Mouse (Mus musculus) forebrain, embryonic 12.5 days (tissue): Measurements from ENCODE around the gene Nxpe4. TPM values are rescaled to one million over a fixed set of nuclear protein-coding genes. Genes with fewer than 3 reads are reported as not detected.
"Not testable (repeated sequence)": the region's sequence is repeated elsewhere in the genome, so short reads cannot be mapped to it uniquely, and the experiment has no call there.

Experiments
- ATAC-seq: fragments of 200-750 bp; cut with Nextera tagmentation; 2 replicates; pipeline ENCODE4 v1.8.0; 2017; ENCODE audit warnings: moderate TSS enrichment; ENCODE audit not compliant: low FRiP score
- H3K27ac ChIP-seq: fragments of 300-500 bp; sonication (generic); 2 replicates; pipeline ENCODE4 v1.5.1; 2016; ENCODE audit warnings: mild to moderate bottlenecking
- H3K27me3 ChIP-seq: fragments of 300-500 bp; sonication (generic); 2 replicates; pipeline ENCODE4 v1.6.1; 2016; ENCODE audit warnings: mild to moderate bottlenecking
- H3K36me3 ChIP-seq: fragments of 300-500 bp; sonication (generic); replicated peaks from 2 replicates; pipeline ENCODE4 v1.6.1; 2016; ENCODE audit warnings: mild to moderate bottlenecking
- H3K4me1 ChIP-seq: fragments of 300-500 bp; sonication (generic); 2 replicates; pipeline ENCODE4 v1.6.1; 2016
- H3K4me2 ChIP-seq: fragments of 300-500 bp; sonication (generic); 2 replicates; pipeline ENCODE4 v1.6.1; 2016; ENCODE audit warnings: mild to moderate bottlenecking, moderate library complexity
- H3K4me3 ChIP-seq: fragments of 300-500 bp; sonication (generic); replicated peaks from 2 replicates; pipeline ENCODE4 v1.5.1; 2016; ENCODE audit warnings: mild to moderate bottlenecking
- H3K9ac ChIP-seq: fragments of 300-500 bp; sonication (generic); 2 replicates; pipeline ENCODE4 v1.6.1; 2016; ENCODE audit warnings: mild to moderate bottlenecking
- H3K9me3 ChIP-seq: fragments of 300-500 bp; sonication (generic); 2 replicates; pipeline ENCODE4 v1.6.1; 2016
- WGBS: fragments of 180-500 bp; shearing (Covaris S2); methylation state at CpG from one replicate; pipeline ENCODE4 v1.1.7; 2016; 5-methylcytosine and 5-hydroxymethylcytosine counted together
- polyA plus RNA-seq: library from polyadenylated mRNA; unstranded; fragments of >200 nt; fragmentation: Nextera tagmentation; extraction: Ambion mirVana; gene quantifications from 2 replicates; pipeline ENCODE4 v1.2.1, GENCODE M21; 2016

Gene Nxpe4
- polyA plus RNA-seq, 1 experiment from 2014 or later = 7.5 TPM

- no peaks in the 10 kb centered on the region for H3K4me1 ChIP-seq
- ATAC-seq = no peak
- no peaks in the 10 kb centered on the region for H3K9me3 ChIP-seq
- no peak overlapping the region for H3K27ac ChIP-seq
- no peaks in the 10 kb centered on the region for H3K27me3 ChIP-seq
- 92% methylated on average over 8 of the region's 8 CpGs for WGBS
- no peak overlapping the region for H3K4me3 ChIP-seq
- no peak overlapping the region for H3K4me2 ChIP-seq
- no peaks in the 10 kb centered on the region for H3K36me3 ChIP-seq
- H3K9ac ChIP-seq = no peak overlapping the region
These were observed 122.4 kb downstream of the Nxpe4 start for GRCm38 (mm10) chr9:48284221-48284620.

DNA sequence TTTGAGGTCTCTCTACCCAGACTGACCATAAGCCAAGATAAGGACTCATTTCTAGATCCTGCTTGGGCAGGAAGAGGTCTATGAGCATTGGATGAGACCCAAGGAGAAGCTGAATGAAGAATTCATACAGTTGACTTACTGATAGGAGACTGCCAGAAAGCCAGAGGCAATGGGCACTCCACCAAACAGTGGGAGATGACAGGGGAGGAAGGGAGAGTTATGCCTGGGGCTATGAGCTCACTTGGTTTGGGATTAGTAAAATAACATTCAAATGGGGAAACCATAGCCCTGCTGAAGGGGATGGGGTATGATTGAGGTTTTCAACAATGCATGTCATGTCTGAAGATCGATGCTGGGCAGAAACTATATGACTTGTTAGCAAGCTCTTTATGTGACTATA lies 128.5 kb downstream of the Nxpe4 start:
- Histone ChIP-seq H3K9ac (no peak overlapping the region), H3K4me1 (no peaks in the 10 kb centered on the region), H3K4me2 (no peak overlapping the region), H3K27ac (no peak overlapping the region), H3K27me3 (no peaks in the 10 kb centered on the region), H3K4me3 (no peak overlapping the region), H3K36me3 (no peaks in the 10 kb centered on the region), H3K9me3 (no peaks in the 10 kb centered on the region)
- ATAC-seq = no peak
- 84% methylated on average over 1 of the region's 1 CpGs for WGBS

- WGBS = 79% methylated on average over 2 of the region's 2 CpGs
- Histone ChIP-seq H3K36me3 (no peaks in the 10 kb centered on the region), H3K27me3 (no peaks in the 10 kb centered on the region), H3K9ac (no peak overlapping the region), H3K4me2 (no peak overlapping the region), H3K4me1 (no peaks in the 10 kb centered on the region), H3K27ac (no peak overlapping the region), H3K4me3 (no peak overlapping the region), H3K9me3 (no peaks in the 10 kb centered on the region)
- ATAC-seq = no peak
These were observed 132.9 kb downstream of the Nxpe4 start for GRCm38 (mm10) chr9:48294754-48295153.

GRCm38 (mm10) chr9:48298983-48299382 lies 137.2 kb downstream of the Nxpe4 start:
- H3K27ac ChIP-seq = no peak overlapping the region
- H3K4me1 ChIP-seq = peaks cover 2% of the 10 kb centered on the region; the same call in 1 of the 2 replicates
- H3K4me3 ChIP-seq = no peak overlapping the region
- no peaks in the 10 kb centered on the region for H3K9me3 ChIP-seq
- no peak for ATAC-seq
- WGBS = 93% methylated on average over 7 of the region's 7 CpGs
- H3K9ac ChIP-seq = no peak overlapping the region
- no peaks in the 10 kb centered on the region for H3K27me3 ChIP-seq
- H3K4me2 ChIP-seq = no peak overlapping the region
- H3K36me3 ChIP-seq = no peaks in the 10 kb centered on the region

DNA sequence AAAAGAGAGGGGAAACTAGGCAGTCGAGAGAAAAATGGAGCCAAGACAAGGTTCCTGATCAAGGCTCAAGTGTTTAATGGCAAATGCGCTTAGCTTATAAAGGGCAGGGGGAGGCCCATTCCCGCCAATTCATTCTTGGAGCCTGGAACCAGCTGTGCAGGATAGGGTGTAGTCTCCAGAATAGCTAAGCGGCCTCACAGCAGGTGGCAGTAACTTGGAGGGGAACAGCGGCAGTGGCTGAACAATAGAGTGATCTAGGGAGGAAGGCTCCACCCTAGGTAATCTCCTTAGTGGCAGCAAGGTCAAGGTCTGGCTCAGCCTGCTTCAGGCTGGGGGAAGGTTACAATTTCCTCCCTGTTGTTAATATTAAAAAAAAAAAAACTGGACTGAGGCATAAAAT lies 141.7 kb downstream of the Nxpe4 start:
- WGBS = 14% methylated on average over 5 of the region's 5 CpGs

DNA sequence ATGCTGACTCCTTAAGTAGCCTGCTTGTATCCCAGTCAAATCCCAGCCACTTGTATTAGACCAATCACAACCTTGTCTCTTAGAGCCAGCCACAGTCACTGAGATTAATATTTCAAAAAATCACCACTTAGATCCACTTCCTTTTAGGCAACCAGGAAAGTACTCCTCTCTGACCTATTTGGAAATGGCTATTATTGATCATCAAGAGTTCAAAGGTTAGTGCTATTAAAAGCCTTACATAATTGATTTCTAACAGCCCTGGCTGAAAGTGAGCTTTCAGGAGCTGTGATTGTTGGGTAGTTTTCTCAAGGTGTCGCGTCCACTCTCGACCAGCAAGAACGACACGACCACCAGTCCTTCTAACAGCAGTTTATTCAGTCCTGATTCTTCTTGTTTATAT lies 149.4 kb downstream of the Nxpe4 start:
- Histone ChIP-seq H3K4me1 (peaks cover 8% of the 10 kb centered on the region; the same call in 1 of the 2 replicates), H3K36me3 (no peaks in the 10 kb centered on the region), H3K27me3 (no peaks in the 10 kb centered on the region), H3K9me3 (no peaks in the 10 kb centered on the region), H3K4me2 (no peak overlapping the region), H3K4me3 (no peak overlapping the region), H3K9ac (no peak overlapping the region), H3K27ac (no peak overlapping the region)
- 88% methylated on average over 5 of the region's 5 CpGs for WGBS
- no peak for ATAC-seq

More for the DNA sequence above, 141.7 kb downstream of the Nxpe4 start:
- H3K4me1 ChIP-seq, H3K36me3 ChIP-seq, H3K27ac ChIP-seq, H3K9me3 ChIP-seq, H3K9ac ChIP-seq, H3K27me3 ChIP-seq, H3K4me2 ChIP-seq, H3K4me3 ChIP-seq, ATAC-seq: not testable (repeated sequence)

- Histone ChIP-seq H3K9ac (no peak overlapping the region), H3K4me3 (no peak overlapping the region), H3K36me3 (no peaks in the 10 kb centered on the region), H3K4me1 (peaks cover 8% of the 10 kb centered on the region; the same call in 1 of the 2 replicates), H3K4me2 (no peak overlapping the region), H3K27me3 (no peaks in the 10 kb centered on the region), H3K27ac (no peak overlapping the region), H3K9me3 (no peaks in the 10 kb centered on the region)
- 20% methylated on average over 3 of the region's 3 CpGs for WGBS
- ATAC-seq = no peak
These were observed 152.4 kb downstream of the Nxpe4 start for GRCm38 (mm10) chr9:48314194-48314593.

DNA sequence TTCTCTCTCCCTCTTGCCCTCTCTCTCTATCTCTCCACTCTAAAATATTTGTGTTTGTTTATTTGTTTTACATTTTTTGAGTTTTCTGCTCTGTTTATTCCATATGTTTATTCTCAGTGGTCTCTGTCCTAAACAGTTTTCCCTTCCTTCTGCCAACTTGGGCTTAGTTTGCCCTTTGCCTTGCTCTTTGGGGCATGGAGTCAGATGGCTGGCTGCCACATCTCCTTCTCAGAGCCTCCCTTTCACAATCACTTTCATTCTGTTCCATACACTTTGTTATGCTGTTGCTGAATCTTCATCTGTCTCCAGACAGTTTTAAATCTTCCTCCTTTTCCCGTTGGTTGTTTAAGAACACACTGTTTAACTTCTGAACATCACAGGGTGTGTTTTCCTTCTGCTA lies 154.0 kb downstream of the Nxpe4 start:
- no peak for ATAC-seq
- WGBS = 90% methylated on average over 1 of the region's 1 CpGs
- H3K27ac ChIP-seq = no peak overlapping the region
- H3K4me1 ChIP-seq = peaks cover 8% of the 10 kb centered on the region; the same call in 1 of the 2 replicates
- H3K9me3 ChIP-seq = no peaks in the 10 kb centered on the region
- H3K9ac ChIP-seq = no peak overlapping the region
- no peak overlapping the region for H3K4me2 ChIP-seq
- H3K36me3 ChIP-seq = no peaks in the 10 kb centered on the region
- H3K27me3 ChIP-seq = no peaks in the 10 kb centered on the region
- H3K4me3 ChIP-seq = no peak overlapping the region

GRCm38 (mm10) chr9:48326338-48326737 lies 164.5 kb downstream of the Nxpe4 start:
- Histone ChIP-seq H3K9ac (no peak overlapping the region), H3K36me3 (no peaks in the 10 kb centered on the region), H3K27me3 (no peaks in the 10 kb centered on the region), H3K27ac (no peak overlapping the region), H3K9me3 (no peaks in the 10 kb centered on the region), H3K4me3 (no peak overlapping the region), H3K4me1 (no peaks in the 10 kb centered on the region), H3K4me2 (no peak overlapping the region)
- 88% methylated on average over 9 of the region's 9 CpGs for WGBS
- no peak for ATAC-seq

DNA sequence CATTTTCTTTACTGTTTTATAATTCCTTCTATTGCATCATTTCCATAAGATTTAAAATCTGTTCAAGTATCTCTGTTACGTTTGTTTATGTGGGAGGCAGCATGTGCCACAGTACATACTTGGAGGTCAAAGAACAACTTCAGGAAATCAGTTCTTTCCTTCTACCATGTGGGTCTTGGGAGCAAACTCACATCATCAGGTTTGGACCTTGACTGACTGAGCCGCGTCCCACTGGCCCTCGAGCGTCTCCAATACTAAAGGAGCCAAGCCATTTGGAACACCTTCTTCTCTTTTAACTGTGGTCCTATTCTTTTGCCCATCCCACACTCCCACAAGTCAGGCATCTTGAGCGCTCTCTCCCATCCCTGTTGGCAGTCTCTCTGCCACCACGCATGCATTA lies 167.8 kb downstream of the Nxpe4 start:
- WGBS = 93% methylated on average over 7 of the region's 7 CpGs
- H3K9ac ChIP-seq = no peak overlapping the region
- no peaks in the 10 kb centered on the region for H3K4me1 ChIP-seq
- H3K9me3 ChIP-seq = no peaks in the 10 kb centered on the region
- H3K27me3 ChIP-seq = no peaks in the 10 kb centered on the region
- H3K4me2 ChIP-seq = no peak overlapping the region
- no peak overlapping the region for H3K4me3 ChIP-seq
- no peak for ATAC-seq
- H3K27ac ChIP-seq = no peak overlapping the region
- H3K36me3 ChIP-seq = no peaks in the 10 kb centered on the region

- WGBS = 83% methylated on average over 4 of the region's 4 CpGs
- Histone ChIP-seq H3K9ac (no peak overlapping the region), H3K27me3 (no peaks in the 10 kb centered on the region), H3K9me3 (no peaks in the 10 kb centered on the region), H3K4me3 (no peak overlapping the region), H3K4me1 (no peaks in the 10 kb centered on the region), H3K27ac (no peak overlapping the region), H3K4me2 (no peak overlapping the region), H3K36me3 (no peaks in the 10 kb centered on the region)
- no peak for ATAC-seq
These were observed 177.1 kb downstream of the Nxpe4 start for GRCm38 (mm10) chr9:48338783-48339455.

DNA sequence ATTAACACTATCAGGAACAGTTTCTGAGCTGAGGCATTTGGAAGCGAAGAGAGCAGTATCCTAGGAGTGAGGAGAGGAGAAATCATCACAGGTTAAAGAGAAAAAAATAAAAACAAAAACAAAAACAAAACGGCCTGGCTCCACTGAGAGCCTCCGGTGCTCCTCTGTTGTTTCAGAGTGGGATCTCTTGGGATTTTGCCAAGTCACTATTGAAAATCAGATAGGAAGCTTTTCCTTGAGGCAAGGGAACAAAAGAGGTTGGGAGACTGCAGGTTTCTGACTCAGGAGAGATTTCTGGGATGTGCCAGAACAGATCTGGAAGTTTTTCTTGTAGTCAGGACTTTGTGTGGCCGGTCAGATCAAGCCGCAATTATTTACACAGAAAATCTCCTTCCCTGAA lies 177.7 kb downstream of the Nxpe4 start:
- H3K4me2 ChIP-seq = no peak overlapping the region
- 57% methylated on average over 5 of the region's 5 CpGs for WGBS
- no peak for ATAC-seq
- no peak overlapping the region for H3K9ac ChIP-seq
- no peak overlapping the region for H3K27ac ChIP-seq
- H3K4me3 ChIP-seq = no peak overlapping the region
- no peaks in the 10 kb centered on the region for H3K36me3 ChIP-seq
- no peaks in the 10 kb centered on the region for H3K9me3 ChIP-seq
- no peaks in the 10 kb centered on the region for H3K27me3 ChIP-seq
- no peaks in the 10 kb centered on the region for H3K4me1 ChIP-seq

DNA sequence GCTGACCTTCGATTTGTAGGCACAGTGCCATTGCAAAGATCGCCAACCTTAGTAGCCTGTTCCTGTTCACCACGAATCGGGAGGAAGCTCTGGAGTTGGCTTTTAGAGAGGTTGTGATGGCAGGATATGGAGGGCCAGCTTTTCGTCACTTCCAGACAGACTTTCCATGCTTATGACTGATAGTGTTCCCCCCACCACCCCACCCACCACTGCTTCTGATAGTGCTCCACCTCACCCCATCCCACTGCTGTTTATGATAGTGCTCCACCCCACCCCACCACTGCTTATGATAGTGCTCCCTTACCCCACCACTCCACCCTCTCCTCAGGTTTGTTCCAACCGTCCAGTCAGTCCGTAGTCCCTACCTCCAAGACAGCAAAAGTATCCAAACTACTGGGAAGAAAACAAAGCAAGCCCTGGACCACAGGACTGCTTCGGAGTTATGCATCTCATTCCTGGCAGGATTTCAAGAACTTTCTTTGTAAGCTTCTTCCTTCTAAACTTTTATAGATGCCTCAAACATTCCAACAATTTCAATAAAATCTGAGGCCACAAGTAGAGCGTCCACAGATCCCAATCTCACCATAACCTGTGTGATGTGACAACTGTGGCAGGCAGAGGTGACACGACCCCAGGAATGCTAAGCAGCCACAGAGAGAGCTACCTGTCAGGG lies 179.0 kb downstream of the Nxpe4 start:
- no peak overlapping the region for H3K9ac ChIP-seq
- no peaks in the 10 kb centered on the region for H3K36me3 ChIP-seq
- H3K4me2 ChIP-seq = no peak overlapping the region
- H3K27ac ChIP-seq = no peak overlapping the region
- no peaks in the 10 kb centered on the region for H3K27me3 ChIP-seq
- H3K4me3 ChIP-seq = no peak overlapping the region
- H3K4me1 ChIP-seq = no peaks in the 10 kb centered on the region
- no peak for ATAC-seq
- 92% methylated on average over 10 of the region's 10 CpGs for WGBS
- H3K9me3 ChIP-seq = no peaks in the 10 kb centered on the region
